ENCODE assay signal across 8 mouse cellular contexts in the genomic region with DNA sequence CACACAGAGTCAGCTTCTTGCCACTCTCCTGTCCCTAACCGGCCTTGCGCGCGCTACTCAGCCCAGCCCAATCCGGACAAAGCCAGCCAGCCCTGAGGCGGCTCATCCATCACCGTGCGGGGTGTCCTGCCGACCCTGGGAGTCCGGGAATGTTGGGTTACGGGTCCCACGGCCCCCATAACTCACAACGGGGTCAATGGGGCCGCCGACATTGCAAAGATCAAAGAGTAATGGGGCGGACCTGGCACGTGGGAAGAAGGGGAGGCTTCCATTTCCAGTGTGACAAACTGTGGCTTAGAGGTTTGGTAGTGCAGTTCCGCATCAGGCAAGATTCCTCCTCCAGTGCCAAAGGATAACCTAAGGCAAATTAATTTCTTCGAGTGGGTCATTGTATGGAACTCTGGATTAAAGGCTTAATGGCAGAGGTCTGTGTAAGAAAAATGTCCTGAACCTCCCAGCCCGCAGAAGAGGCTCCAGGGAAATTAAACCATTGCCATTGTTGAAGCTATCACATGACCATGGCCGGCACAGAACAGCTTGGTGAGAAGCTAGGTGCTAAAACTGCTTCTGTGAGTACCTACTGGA. TPM values are rescaled to one million over a fixed set of nuclear protein-coding genes. Genes with fewer than 3 reads are reported as not detected.
DNase-seq lines count a peak whose midpoint lies in the region; ATAC-seq lines count a peak whose summit lies in the region.

No protein-coding gene starts in this region.

- no peak for DNase-seq in heart, postnatal 14 days
- DNase-seq in R1 (ENCODE audit: low read depth, low spot score) = peak; percentile 38
- DNase-seq in midbrain, embryonic 11.5 days (ENCODE audit: low spot score, missing footprints) = peak; percentile 95
- DNase-seq in spleen, postnatal 14 days (ENCODE audit: low spot score in 2 of 2) = no peak
- DNase-seq in left cerebral cortex, adult 11 months (ENCODE audit: low spot score) = no peak
- no peak for DNase-seq in right cerebral cortex, postnatal 36 days (ENCODE audit: low spot score in 2 of 2)

- H3K27me3 ChIP-seq in heart, embryonic 13.5 days (replicated peaks) = peaks cover 83% of the 10 kb centered on the region
- no peaks in the 10 kb centered on the region for H3K27me3 ChIP-seq in forebrain, embryonic 16.5 days (replicated peaks; ENCODE audit: control insufficient read depth, insufficient read depth, low read length)
- peaks cover 10% of the 10 kb centered on the region; the same call in 1 of the 2 replicates for H3K27me3 ChIP-seq in midbrain, embryonic 11.5 days (ENCODE audit: control insufficient read depth, insufficient read depth, low read length)

- H3K36me3 ChIP-seq in heart, embryonic 13.5 days = no peaks in the 10 kb centered on the region
- no peaks in the 10 kb centered on the region for H3K36me3 ChIP-seq in forebrain, embryonic 16.5 days (ENCODE audit: control insufficient read depth, insufficient read depth)
- H3K36me3 ChIP-seq in midbrain, embryonic 11.5 days (ENCODE audit: control insufficient read depth, insufficient read depth, low read length) = no peaks in the 10 kb centered on the region

- 2% methylated on average over 21 of the region's 21 CpGs for WGBS in heart, embryonic 13.5 days
- WGBS in forebrain, embryonic 16.5 days = under 1% methylated on average over 21 of the region's 21 CpGs
- WGBS in midbrain, embryonic 11.5 days = 1% methylated on average over 21 of the region's 21 CpGs

- no peak overlapping the region; the same call in 1 of the 2 replicates for H3K9ac ChIP-seq in heart, embryonic 13.5 days
- peak overlapping the region; percentile 100 for H3K9ac ChIP-seq in forebrain, embryonic 16.5 days (replicated peaks; ENCODE audit: low read depth, low read length)
- H3K9ac ChIP-seq in midbrain, embryonic 11.5 days (ENCODE audit: low read length) = peak overlapping the region; percentile 97

- no peak for ATAC-seq in heart, embryonic 13.5 days (ENCODE audit: extremely low read depth, insufficient number of reproducible peaks, low FRiP score, low TSS enrichment)
- ATAC-seq in forebrain, embryonic 16.5 days = peak; percentile 31
- ATAC-seq in midbrain, embryonic 11.5 days (ENCODE audit: low FRiP score) = peak; percentile 70

- H3K4me2 ChIP-seq in heart, embryonic 13.5 days = peak overlapping the region; percentile 96
- peak overlapping the region; percentile 97 for H3K4me2 ChIP-seq in forebrain, embryonic 16.5 days (ENCODE audit: low read length)
- H3K4me2 ChIP-seq in midbrain, embryonic 11.5 days = peak overlapping the region; percentile 79

- peaks cover 16% of the 10 kb centered on the region for H3K4me1 ChIP-seq in heart, embryonic 13.5 days
- H3K4me1 ChIP-seq in forebrain, embryonic 16.5 days (replicated peaks; ENCODE audit: control insufficient read depth, insufficient read depth, low read length) = peaks cover 36% of the 10 kb centered on the region
- peaks cover 24% of the 10 kb centered on the region for H3K4me1 ChIP-seq in midbrain, embryonic 11.5 days (ENCODE audit: control insufficient read depth, insufficient read depth, low read length)

- no peaks in the 10 kb centered on the region for H3K9me3 ChIP-seq in heart, embryonic 13.5 days
- H3K9me3 ChIP-seq in forebrain, embryonic 16.5 days (ENCODE audit: control insufficient read depth, low read length) = no peaks in the 10 kb centered on the region
- no peaks in the 10 kb centered on the region for H3K9me3 ChIP-seq in midbrain, embryonic 11.5 days (ENCODE audit: control insufficient read depth, low read length)

- H3K27ac ChIP-seq in heart, embryonic 13.5 days (replicated peaks) = no peak overlapping the region
- peak overlapping the region; percentile 97 for H3K27ac ChIP-seq in forebrain, embryonic 16.5 days (ENCODE audit: low read length)
- peak overlapping the region; percentile 99 for H3K27ac ChIP-seq in midbrain, embryonic 11.5 days (ENCODE audit: low read depth, low read length)

- intact Hi-C loops in heart, postnatal 14 days (cut with DNase I) = no loop called here

- peak overlapping the region; percentile 63 for H3K4me3 ChIP-seq in heart, embryonic 13.5 days
- peak overlapping the region; percentile 87 for H3K4me3 ChIP-seq in forebrain, embryonic 16.5 days (replicated peaks; ENCODE audit: low read length)
- peak overlapping the region; percentile 67 for H3K4me3 ChIP-seq in midbrain, embryonic 11.5 days (ENCODE audit: low read depth, low read length)

RNA-seq across cellular contexts. Expression of a gene that starts 1.1 kb away (rescaled TPM):
- polyA plus RNA-seq in heart, embryonic 13.5 days (2015; fragmentation: Nextera tagmentation; extraction: Ambion mirVana) = 0.03 and 0.05 TPM in 2 replicates
- under 1 TPM; 0.05 to 0.07 TPM for total RNA-seq in heart, postnatal 14 days (2021)
- polyA plus RNA-seq in forebrain, embryonic 16.5 days (2015; fragmentation: Nextera tagmentation; extraction: Ambion mirVana) = 22.7 and 23.5 TPM in 2 replicates
- polyA plus RNA-seq in midbrain, embryonic 11.5 days (2014; fragmentation: Nextera tagmentation; extraction: Ambion mirVana) = 11.5 and 12.7 TPM in 2 replicates

RNA-seq across cellular contexts. Expression of a gene that starts 1.4 kb away (rescaled TPM):
- 33.3 and 39.0 TPM in 2 replicates for polyA plus RNA-seq in heart, embryonic 13.5 days (2015; fragmentation: Nextera tagmentation; extraction: Ambion mirVana)
- 10 to 100 TPM; 11.5 to 12.5 TPM for total RNA-seq in heart, postnatal 14 days (2021)
- 127 TPM in 2 replicates for polyA plus RNA-seq in forebrain, embryonic 16.5 days (2015; fragmentation: Nextera tagmentation; extraction: Ambion mirVana)
- polyA plus RNA-seq in midbrain, embryonic 11.5 days (2014; fragmentation: Nextera tagmentation; extraction: Ambion mirVana) = 82.7 and 83.6 TPM in 2 replicates

RNA-seq across cellular contexts. Expression of a gene that starts 20.4 kb away (rescaled TPM):
- polyA plus RNA-seq in heart, embryonic 13.5 days (2015; fragmentation: Nextera tagmentation; extraction: Ambion mirVana) = 18.6 and 19.6 TPM in 2 replicates
- 10 to 100 TPM; 28.3 to 30.6 TPM for total RNA-seq in heart, postnatal 14 days (2021)
- polyA plus RNA-seq in forebrain, embryonic 16.5 days (2015; fragmentation: Nextera tagmentation; extraction: Ambion mirVana) = 14.4 and 17.7 TPM in 2 replicates
- 13.1 and 14.2 TPM in 2 replicates for polyA plus RNA-seq in midbrain, embryonic 11.5 days (2014; fragmentation: Nextera tagmentation; extraction: Ambion mirVana)

RNA-seq across cellular contexts. Expression of a gene that starts 28.7 kb away (rescaled TPM):
- polyA plus RNA-seq in heart, embryonic 13.5 days (2015; fragmentation: Nextera tagmentation; extraction: Ambion mirVana) = 20.9 and 26.9 TPM in 2 replicates
- 10 to 100 TPM in 1 of 2 experiments, 1 to 10 TPM in 1; 9.9 to 11.0 TPM for total RNA-seq in heart, postnatal 14 days (2021)
- polyA plus RNA-seq in forebrain, embryonic 16.5 days (2015; fragmentation: Nextera tagmentation; extraction: Ambion mirVana) = 60.3 and 67.1 TPM in 2 replicates
- polyA plus RNA-seq in midbrain, embryonic 11.5 days (2014; fragmentation: Nextera tagmentation; extraction: Ambion mirVana) = 65.3 and 71.4 TPM in 2 replicates

RNA-seq across cellular contexts. Expression of a gene that starts 28.8 kb away (rescaled TPM):
- polyA plus RNA-seq in heart, embryonic 13.5 days (2015; fragmentation: Nextera tagmentation; extraction: Ambion mirVana) = 1.0 and 1.6 TPM in 2 replicates
- total RNA-seq in heart, postnatal 14 days (2021) = not detected
- 4.3 and 4.7 TPM in 2 replicates for polyA plus RNA-seq in forebrain, embryonic 16.5 days (2015; fragmentation: Nextera tagmentation; extraction: Ambion mirVana)
- polyA plus RNA-seq in midbrain, embryonic 11.5 days (2014; fragmentation: Nextera tagmentation; extraction: Ambion mirVana) = 0.58 and 1.1 TPM in 2 replicates

Comparison
In these comparisons a context has a peak if more than half of its experiments do, and no peak if none do; other contexts are left out.
1. DNase-seq: peak in R1 (single experiment) and midbrain, embryonic 11.5 days (single experiment); none in heart, postnatal 14 days (0 of 2), spleen, postnatal 14 days (0 of 2), left cerebral cortex, adult 11 months (single experiment) and right cerebral cortex, postnatal 36 days (0 of 2).
2. RNA of a gene that starts 1.1 kb away (polyA plus RNA-seq): 22.7 to 23.5 TPM in forebrain, embryonic 16.5 days and 11.5 to 12.7 TPM in midbrain, embryonic 11.5 days; 0.03 to 0.05 TPM in heart, embryonic 13.5 days; every median in the first group is over 10 times any median in the second.
3. Peak in every context shown above with its lines, with median percentiles within 50 percentile points of each other: H3K4me2 ChIP-seq and H3K4me3 ChIP-seq.